Mouse (Mus musculus) right cerebral cortex, postnatal 25 days (tissue): ENCODE results near the gene Cdkn1c.

ENCODE experiments used
- DNase-seq: peaks from one replicate; pipeline ENCODE4 v3.0.0; 2022

Cdkn1c gene

DNA sequence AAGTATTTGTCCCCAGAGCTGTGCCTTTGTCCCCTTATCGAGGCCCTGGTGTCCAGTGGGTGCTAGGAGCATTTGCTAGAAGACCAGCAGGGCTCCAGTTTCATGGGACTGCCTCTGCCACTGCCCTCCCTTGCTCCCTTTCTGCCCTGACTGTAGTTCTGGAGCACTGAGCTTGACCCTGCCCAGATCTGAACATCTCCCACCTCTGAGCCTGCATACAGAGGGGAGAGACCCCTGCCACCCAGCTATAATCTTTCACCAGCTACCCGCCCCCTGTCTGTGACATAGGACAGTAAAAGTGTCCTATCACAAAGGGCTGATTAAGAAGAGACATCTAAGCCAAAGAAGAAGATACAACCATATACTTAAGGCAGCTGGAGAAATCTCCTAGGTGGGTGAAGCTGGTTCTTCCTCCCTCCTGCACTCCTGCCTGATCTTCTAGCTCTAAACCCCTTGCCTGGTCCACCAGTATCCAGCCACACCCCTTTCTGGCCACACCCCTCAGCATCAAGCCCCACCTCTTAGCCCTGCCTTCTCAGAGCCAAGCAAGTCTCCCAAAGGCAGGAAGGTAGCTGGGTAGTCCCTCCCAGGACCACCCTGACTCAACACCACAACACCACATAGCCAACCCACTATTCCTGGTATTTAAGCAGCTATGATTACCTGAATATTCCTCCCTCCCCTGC, 31.9 kb downstream of the Cdkn1c start:
- DNase-seq: no peak

- no peak for DNase-seq
These were observed 32.6 kb downstream of the Cdkn1c start for GRCm38 (mm10) chr7:143428142-143428813.

DNA sequence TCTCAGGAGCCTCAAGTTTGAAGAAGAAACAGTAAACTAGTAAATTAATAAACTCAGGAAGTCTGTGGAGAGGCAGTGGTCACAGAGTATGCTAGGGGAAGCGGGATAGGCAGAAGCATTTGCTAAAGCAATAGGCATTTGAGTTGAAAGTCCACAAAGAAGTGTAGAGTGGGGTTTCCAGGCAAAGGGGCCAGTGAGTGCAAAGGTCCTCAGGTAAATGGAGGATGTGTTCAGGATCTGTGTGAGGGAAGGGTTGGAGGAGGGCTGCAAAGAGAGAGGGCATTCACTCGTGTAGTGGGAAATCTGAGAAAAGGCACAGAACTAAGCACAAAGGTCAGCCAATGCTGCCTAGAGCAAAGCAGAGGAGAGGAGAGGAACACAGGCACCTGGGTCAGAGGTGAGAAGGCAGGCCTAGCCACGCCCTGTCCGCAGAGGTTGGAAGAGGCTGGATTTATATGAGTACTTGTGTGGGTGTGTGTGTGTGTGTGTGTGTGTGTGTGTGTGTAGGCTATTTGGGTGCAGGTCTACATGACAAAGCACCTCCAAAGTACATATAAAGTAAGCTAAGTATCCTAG, 41.2 kb downstream of the Cdkn1c start:
- DNase-seq: no peak

GRCm38 (mm10) chr7:143417875-143418274, 43.0 kb downstream of the Cdkn1c start:
- DNase-seq: no peak

GRCm38 (mm10) chr7:143416406-143416805, 44.4 kb downstream of the Cdkn1c start:
- DNase-seq: no peak

DNA sequence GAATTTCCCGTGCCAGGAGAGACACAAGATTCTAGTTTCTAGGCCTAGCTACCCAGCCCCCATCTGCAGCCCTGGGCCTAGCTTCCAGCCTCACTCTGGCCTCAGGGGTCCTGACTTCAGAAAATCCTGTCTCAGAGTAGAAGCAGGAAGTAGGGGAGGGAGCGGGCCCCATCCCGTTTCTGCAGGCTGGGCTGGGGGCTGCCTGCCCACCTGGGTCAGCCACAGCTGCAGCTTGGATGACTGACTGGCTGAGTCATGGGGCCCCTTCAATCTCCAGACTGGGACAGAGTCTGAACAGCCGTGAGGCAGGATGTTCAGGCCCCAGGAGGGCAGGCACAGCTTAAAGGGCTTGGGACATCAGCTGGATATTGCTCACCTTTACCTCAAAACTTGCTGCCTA, 45.8 kb downstream of the Cdkn1c start:
- no peak for DNase-seq

GRCm38 (mm10) chr7:143412606-143413005, 48.2 kb downstream of the Cdkn1c start:
- DNase-seq: no peak

- no peak for DNase-seq
These were observed 52.2 kb downstream of the Cdkn1c start for GRCm38 (mm10) chr7:143408615-143409021.
